Mouse (Mus musculus): ENCODE measurements around the gene Ugt1a9. TPM values are rescaled to one million over a fixed set of nuclear protein-coding genes. Genes with fewer than 3 reads are reported as not detected.
"Not testable (repeated sequence)": the region's sequence is repeated elsewhere in the genome, so short reads cannot be mapped to it uniquely, and the experiment has no call there.

Ugt1a9 gene
- polyA plus RNA-seq, 1 experiment: not detected

DNA sequence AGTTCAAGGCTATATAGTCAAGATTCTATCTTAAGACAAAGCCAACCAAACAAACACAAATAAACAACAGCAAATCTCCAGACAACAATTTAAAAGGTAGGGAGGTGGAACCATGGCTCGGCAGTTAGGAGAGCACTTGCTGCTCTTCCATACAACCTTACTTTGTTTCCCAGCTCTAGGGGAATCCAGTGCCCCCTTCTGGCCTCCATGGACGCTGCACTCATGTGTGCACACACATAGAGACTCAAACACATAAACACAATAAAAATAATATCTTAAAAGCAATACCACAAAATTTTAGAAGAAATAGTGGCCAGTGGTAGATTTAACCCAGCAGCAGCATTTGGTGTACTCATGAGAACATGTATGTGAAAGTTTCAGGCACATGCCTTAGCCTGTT is 146.5 kb downstream of the Ugt1a9 start:
- Histone ChIP-seq H3K36me3 (ENCODE audit: control insufficient read depth, insufficient read depth, low read length) (no peaks in the 10 kb centered on the region), H3K27ac (ENCODE audit: insufficient read depth, low read length) (no peak overlapping the region), H3K4me1 (ENCODE audit: control insufficient read depth, insufficient read depth, insufficient read length) (no peaks in the 10 kb centered on the region), H3K27me3 (ENCODE audit: control insufficient read depth, insufficient read depth, low read length) (no peaks in the 10 kb centered on the region), H3K4me3 (ENCODE audit: extremely low read depth, insufficient read depth, insufficient read length) (no peak overlapping the region)
- TF ChIP-seq POLR2A (IDR thresholded peaks at IDR 0.05; ENCODE audit: low read depth, low read length) (no peak), CTCF (IDR thresholded peaks at IDR 0.05; ENCODE audit: extremely low read depth, insufficient read depth, insufficient read length, insufficient replicate concordance) (no peak)
- no peak for DNase-seq (ENCODE audit: low read depth in 1 of 2, low spot score in 2 of 2)
- WGBS: 62% methylated on average over 2 of the region's 2 CpGs

DNA sequence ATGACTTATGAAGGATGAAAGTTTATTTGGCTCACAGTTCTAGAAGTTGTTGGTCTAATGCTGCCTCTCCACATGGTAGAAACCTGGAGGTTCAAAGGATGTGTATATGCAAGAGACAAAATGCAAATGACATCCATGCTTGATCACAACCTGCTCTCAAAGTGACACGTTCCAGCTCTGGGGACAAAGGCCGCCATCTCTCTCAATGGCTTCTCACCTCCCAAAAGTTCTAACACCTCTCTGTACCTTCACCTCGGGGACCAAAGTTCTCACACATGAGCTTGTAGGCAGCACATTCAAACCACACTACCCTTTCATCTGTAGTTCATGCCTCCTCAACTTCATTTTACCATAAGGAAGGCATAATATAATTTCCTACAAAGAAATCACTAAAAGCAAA is 147.0 kb downstream of the Ugt1a9 start:
- Histone ChIP-seq H3K27me3 (ENCODE audit: control insufficient read depth, insufficient read depth, low read length) (no peaks in the 10 kb centered on the region), H3K4me1 (ENCODE audit: control insufficient read depth, insufficient read depth, insufficient read length) (no peaks in the 10 kb centered on the region), H3K4me3 (ENCODE audit: extremely low read depth, insufficient read depth, insufficient read length) (no peak overlapping the region), H3K36me3 (ENCODE audit: control insufficient read depth, insufficient read depth, low read length) (no peaks in the 10 kb centered on the region), H3K27ac (ENCODE audit: insufficient read depth, low read length) (no peak overlapping the region)
- TF ChIP-seq CTCF (IDR thresholded peaks at IDR 0.05; ENCODE audit: extremely low read depth, insufficient read depth, insufficient read length, insufficient replicate concordance) (no peak), POLR2A (IDR thresholded peaks at IDR 0.05; ENCODE audit: low read depth, low read length) (no peak)
- 36% methylated on average over 3 of the region's 3 CpGs for WGBS
- DNase-seq (ENCODE audit: low read depth in 1 of 2, low spot score in 2 of 2): peak in 1 of 2 experiments; percentile 3

DNA sequence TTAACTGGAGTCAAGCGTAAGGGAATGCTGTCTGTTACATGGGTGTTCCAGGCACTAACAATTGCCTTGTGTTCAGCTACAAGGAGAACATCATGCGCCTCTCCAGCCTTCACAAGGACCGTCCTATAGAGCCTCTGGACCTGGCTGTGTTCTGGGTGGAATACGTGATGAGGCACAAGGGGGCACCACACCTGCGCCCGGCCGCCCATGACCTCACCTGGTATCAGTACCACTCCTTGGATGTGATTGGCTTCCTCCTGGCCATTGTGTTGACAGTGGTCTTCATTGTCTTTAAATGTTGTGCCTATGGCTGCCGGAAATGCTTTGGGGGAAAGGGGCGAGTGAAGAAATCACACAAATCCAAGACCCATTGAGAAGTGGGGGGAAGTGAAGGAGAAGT is 147.5 kb downstream of the Ugt1a9 start:
- Histone ChIP-seq H3K27me3 (ENCODE audit: control insufficient read depth, insufficient read depth, low read length) (no peaks in the 10 kb centered on the region), H3K4me3 (ENCODE audit: extremely low read depth, insufficient read depth, insufficient read length) (no peak overlapping the region), H3K4me1 (ENCODE audit: control insufficient read depth, insufficient read depth, insufficient read length) (no peaks in the 10 kb centered on the region), H3K27ac (ENCODE audit: insufficient read depth, low read length) (no peak overlapping the region), H3K36me3 (ENCODE audit: control insufficient read depth, insufficient read depth, low read length) (no peaks in the 10 kb centered on the region)
- TF ChIP-seq CTCF (IDR thresholded peaks at IDR 0.05; ENCODE audit: extremely low read depth, insufficient read depth, insufficient read length, insufficient replicate concordance): no peak
- TF ChIP-seq POLR2A (IDR thresholded peaks at IDR 0.05; ENCODE audit: low read depth, low read length): no peak
- DNase-seq (ENCODE audit: low read depth in 1 of 2, low spot score in 2 of 2): no peak
- WGBS: 74% methylated on average over 9 of the region's 9 CpGs

DNA sequence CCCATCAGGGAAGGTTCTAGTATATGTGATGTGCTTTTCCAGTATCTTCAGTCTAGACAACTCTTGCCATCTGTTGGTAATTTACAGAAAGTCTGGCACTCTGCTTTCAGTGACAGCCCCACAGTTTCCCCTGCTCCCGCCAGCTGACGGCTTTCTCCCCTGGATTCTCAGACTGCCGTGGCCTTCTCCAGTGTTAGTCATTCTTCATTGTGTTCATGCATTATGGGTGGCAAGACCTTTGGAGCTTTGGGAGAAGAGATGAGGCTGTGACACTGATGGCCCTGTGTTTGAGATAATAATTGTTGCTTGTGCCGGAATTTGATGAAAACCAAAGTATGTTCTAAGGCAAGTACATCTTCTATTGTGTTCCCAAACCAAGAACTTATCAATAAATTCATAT is 148.0 kb downstream of the Ugt1a9 start:
- Histone ChIP-seq H3K36me3 (ENCODE audit: control insufficient read depth, insufficient read depth, low read length) (no peaks in the 10 kb centered on the region), H3K27ac (ENCODE audit: insufficient read depth, low read length) (no peak overlapping the region), H3K27me3 (ENCODE audit: control insufficient read depth, insufficient read depth, low read length) (no peaks in the 10 kb centered on the region), H3K4me1 (ENCODE audit: control insufficient read depth, insufficient read depth, insufficient read length) (no peaks in the 10 kb centered on the region), H3K4me3 (ENCODE audit: extremely low read depth, insufficient read depth, insufficient read length) (no peak overlapping the region)
- no peak for DNase-seq (ENCODE audit: low read depth in 1 of 2, low spot score in 2 of 2)
- no peak for TF ChIP-seq POLR2A (IDR thresholded peaks at IDR 0.05; ENCODE audit: low read depth, low read length)
- TF ChIP-seq CTCF (IDR thresholded peaks at IDR 0.05; ENCODE audit: extremely low read depth, insufficient read depth, insufficient read length, insufficient replicate concordance): no peak
- 53% methylated on average over 4 of the region's 4 CpGs for WGBS

DNA sequence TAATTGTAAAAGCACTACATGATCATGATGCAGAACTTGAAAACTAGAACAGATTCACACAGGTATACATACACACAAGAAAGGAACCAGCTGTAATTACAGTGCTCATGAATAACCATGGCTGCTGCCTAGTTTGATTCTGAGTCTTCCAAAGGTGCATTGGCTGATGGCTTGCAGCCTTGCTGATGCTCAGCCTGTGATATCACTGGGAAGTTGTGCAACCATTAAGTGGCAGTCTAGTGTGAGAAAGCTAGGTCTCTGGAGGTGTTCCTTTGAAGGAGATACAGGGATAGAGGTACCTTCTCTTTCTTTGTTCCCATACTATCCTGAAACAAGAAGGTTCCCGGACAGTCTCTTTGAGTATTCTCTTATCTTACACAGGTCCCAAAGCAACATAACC is 148.5 kb downstream of the Ugt1a9 start:
- WGBS: 16% methylated on average over 1 of the region's 1 CpGs

DNA sequence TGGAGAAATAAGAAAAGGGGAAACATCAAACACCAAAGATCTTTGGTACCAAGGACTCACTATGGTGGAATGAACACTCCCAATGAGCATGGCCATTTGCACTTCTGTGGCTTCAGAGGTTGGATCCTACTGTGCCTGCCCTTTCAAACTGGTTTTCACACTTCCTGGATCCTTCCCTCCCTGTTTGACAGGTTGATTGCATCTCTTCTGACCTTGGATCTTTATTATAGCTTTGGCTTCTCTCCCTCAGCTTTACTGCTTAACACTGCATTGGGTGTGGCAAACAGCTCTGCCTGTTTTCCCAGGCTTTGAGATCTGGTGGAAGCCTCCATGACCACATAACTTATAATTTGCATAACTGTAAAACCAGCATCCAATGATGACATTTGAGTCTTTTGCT is 149.7 kb downstream of the Ugt1a9 start:
- Histone ChIP-seq H3K27me3 (ENCODE audit: control insufficient read depth, insufficient read depth, low read length) (no peaks in the 10 kb centered on the region), H3K4me3 (ENCODE audit: extremely low read depth, insufficient read depth, insufficient read length) (no peak overlapping the region), H3K27ac (ENCODE audit: insufficient read depth, low read length) (no peak overlapping the region), H3K36me3 (ENCODE audit: control insufficient read depth, insufficient read depth, low read length) (no peaks in the 10 kb centered on the region), H3K4me1 (ENCODE audit: control insufficient read depth, insufficient read depth, insufficient read length) (no peaks in the 10 kb centered on the region)
- DNase-seq (ENCODE audit: low read depth in 1 of 2, low spot score in 2 of 2): no peak
- TF ChIP-seq POLR2A (IDR thresholded peaks at IDR 0.05; ENCODE audit: low read depth, low read length) (no peak), CTCF (IDR thresholded peaks at IDR 0.05; ENCODE audit: extremely low read depth, insufficient read depth, insufficient read length, insufficient replicate concordance) (no peak)

More for the DNA sequence above, 148.5 kb downstream of the Ugt1a9 start:
- Histone ChIP-seq H3K36me3 (ENCODE audit: control insufficient read depth, insufficient read depth, low read length) (no peaks in the 10 kb centered on the region), H3K27ac (ENCODE audit: insufficient read depth, low read length) (no peak overlapping the region), H3K27me3 (ENCODE audit: control insufficient read depth, insufficient read depth, low read length) (no peaks in the 10 kb centered on the region), H3K4me1 (ENCODE audit: control insufficient read depth, insufficient read depth, insufficient read length) (no peaks in the 10 kb centered on the region), H3K4me3 (ENCODE audit: extremely low read depth, insufficient read depth, insufficient read length) (no peak overlapping the region)
- no peak for DNase-seq (ENCODE audit: low read depth in 1 of 2, low spot score in 2 of 2)
- no peak for TF ChIP-seq POLR2A (IDR thresholded peaks at IDR 0.05; ENCODE audit: low read depth, low read length)
- TF ChIP-seq CTCF (IDR thresholded peaks at IDR 0.05; ENCODE audit: extremely low read depth, insufficient read depth, insufficient read length, insufficient replicate concordance): no peak

DNA sequence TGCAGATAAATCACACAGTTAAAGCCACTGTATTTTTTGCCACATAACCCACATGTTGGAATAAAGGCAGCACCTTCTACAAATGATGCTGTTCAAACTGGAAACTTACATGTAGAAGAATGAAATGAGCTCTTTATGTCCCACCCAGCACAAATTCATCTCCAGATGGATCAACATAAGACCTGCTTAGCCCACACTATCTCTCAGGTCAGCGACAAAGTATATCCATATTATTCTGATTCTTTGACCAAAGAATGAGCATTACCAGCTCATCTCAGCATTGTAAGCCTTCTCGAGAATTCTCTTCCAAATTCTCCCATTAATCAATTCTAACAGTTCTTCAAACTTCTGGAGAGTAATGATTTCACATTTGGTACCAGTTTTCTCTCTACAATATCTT is 151.6 kb downstream of the Ugt1a9 start:
- H3K4me3 ChIP-seq (ENCODE audit: extremely low read depth, insufficient read depth, insufficient read length): no peak overlapping the region
- 53% methylated on average over 2 of the region's 2 CpGs for WGBS

DNA sequence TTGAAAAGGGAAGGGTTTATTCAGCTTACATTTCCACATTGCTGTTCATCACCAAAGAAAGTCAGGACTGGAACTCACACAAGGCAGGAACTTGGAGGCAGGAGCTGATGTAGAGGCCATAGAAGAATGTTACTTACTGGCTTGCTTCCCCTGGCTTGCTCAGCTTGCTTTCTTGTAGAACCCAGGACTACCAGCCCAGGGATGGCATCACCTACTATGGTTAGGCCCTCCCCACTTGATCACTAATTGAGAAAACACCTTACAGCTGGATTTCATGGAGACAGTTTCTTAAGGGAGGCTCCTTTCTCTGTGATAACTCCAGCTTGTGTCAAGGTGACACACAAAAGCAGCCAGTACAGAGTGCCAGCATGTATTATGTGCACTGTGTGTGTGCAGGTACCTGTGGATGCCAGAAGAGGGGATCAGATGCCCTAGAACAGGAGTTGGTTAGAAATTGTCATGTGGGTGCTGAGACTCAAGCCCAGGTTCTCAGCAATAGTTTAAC is 152.5 kb downstream of the Ugt1a9 start:
- H3K36me3 ChIP-seq (ENCODE audit: control insufficient read depth, insufficient read depth, low read length); H3K27ac ChIP-seq (ENCODE audit: insufficient read depth, low read length); H3K27me3 ChIP-seq (ENCODE audit: control insufficient read depth, insufficient read depth, low read length); H3K4me1 ChIP-seq (ENCODE audit: control insufficient read depth, insufficient read depth, insufficient read length); H3K4me3 ChIP-seq (ENCODE audit: extremely low read depth, insufficient read depth, insufficient read length); DNase-seq (ENCODE audit: low read depth in 1 of 2, low spot score in 2 of 2): not testable (repeated sequence)

More for the DNA sequence above, 151.6 kb downstream of the Ugt1a9 start:
- Histone ChIP-seq H3K4me1 (ENCODE audit: control insufficient read depth, insufficient read depth, insufficient read length) (no peaks in the 10 kb centered on the region), H3K36me3 (ENCODE audit: control insufficient read depth, insufficient read depth, low read length) (no peaks in the 10 kb centered on the region), H3K27me3 (ENCODE audit: control insufficient read depth, insufficient read depth, low read length) (no peaks in the 10 kb centered on the region), H3K27ac (ENCODE audit: insufficient read depth, low read length) (no peak overlapping the region)
- TF ChIP-seq CTCF (IDR thresholded peaks at IDR 0.05; ENCODE audit: extremely low read depth, insufficient read depth, insufficient read length, insufficient replicate concordance): no peak
- no peak for TF ChIP-seq POLR2A (IDR thresholded peaks at IDR 0.05; ENCODE audit: low read depth, low read length)
- DNase-seq (ENCODE audit: low read depth in 1 of 2, low spot score in 2 of 2): no peak
